Mouse (Mus musculus): ENCODE data around the gene Prim2. TPM values are rescaled to one million over a fixed set of nuclear protein-coding genes. Genes with fewer than 3 reads are reported as not detected.

The Prim2 gene
- polyA plus RNA-seq, 1 experiment = 38.4 TPM

GRCm38 (mm10) chr1:33612100-33612499, 57.5 kb downstream of the Prim2 start:
- Histone ChIP-seq H3K27me3 (ENCODE audit: control insufficient read depth, insufficient read depth, low read length, poor library complexity, severe bottlenecking) (no peaks in the 10 kb centered on the region), H3K4me1 (ENCODE audit: control insufficient read depth, insufficient read depth, low read length) (no peaks in the 10 kb centered on the region), H3K4me3 (ENCODE audit: low read depth, low read length) (no peak overlapping the region), H3K9ac (ENCODE audit: low read depth, poor library complexity, severe bottlenecking) (no peak overlapping the region), H3K9me3 (replicated peaks; ENCODE audit: control insufficient read depth, insufficient read depth, low read length, poor library complexity, severe bottlenecking) (no peaks in the 10 kb centered on the region), H3K36me3 (ENCODE audit: control insufficient read depth, insufficient read depth, low read length, poor library complexity, severe bottlenecking) (no peaks in the 10 kb centered on the region), H3K27ac (ENCODE audit: insufficient read depth, low read length) (no peak overlapping the region)
- TF ChIP-seq EP300 (IDR thresholded peaks at IDR 0.05; ENCODE audit: insufficient read depth, low read depth, low read length) (no peak), POLR2A (IDR thresholded peaks at IDR 0.05; ENCODE audit: insufficient read depth, low read length) (no peak), CTCF (IDR thresholded peaks at IDR 0.05; ENCODE audit: low read depth, low read length) (no peak)

GRCm38 (mm10) chr1:33610026-33610721, 59.4 kb downstream of the Prim2 start:
- TF ChIP-seq CTCF (IDR thresholded peaks at IDR 0.05; ENCODE audit: low read depth, low read length) (no peak), EP300 (IDR thresholded peaks at IDR 0.05; ENCODE audit: insufficient read depth, low read depth, low read length) (no peak), POLR2A (IDR thresholded peaks at IDR 0.05; ENCODE audit: insufficient read depth, low read length) (no peak)
- no peaks in the 10 kb centered on the region for H3K4me1 ChIP-seq (ENCODE audit: control insufficient read depth, insufficient read depth, low read length)
- no peak overlapping the region for H3K4me3 ChIP-seq (ENCODE audit: low read depth, low read length)
- H3K27me3 ChIP-seq (ENCODE audit: control insufficient read depth, insufficient read depth, low read length, poor library complexity, severe bottlenecking) = no peaks in the 10 kb centered on the region
- H3K9me3 ChIP-seq (replicated peaks; ENCODE audit: control insufficient read depth, insufficient read depth, low read length, poor library complexity, severe bottlenecking) = no peaks in the 10 kb centered on the region
- no peak overlapping the region; the same call in 1 of the 2 replicates for H3K27ac ChIP-seq (ENCODE audit: insufficient read depth, low read length)
- no peak overlapping the region for H3K9ac ChIP-seq (ENCODE audit: low read depth, poor library complexity, severe bottlenecking)
- no peaks in the 10 kb centered on the region for H3K36me3 ChIP-seq (ENCODE audit: control insufficient read depth, insufficient read depth, low read length, poor library complexity, severe bottlenecking)

- H3K36me3 ChIP-seq (ENCODE audit: control insufficient read depth, insufficient read depth, low read length, poor library complexity, severe bottlenecking) = no peaks in the 10 kb centered on the region
- no peaks in the 10 kb centered on the region for H3K4me1 ChIP-seq (ENCODE audit: control insufficient read depth, insufficient read depth, low read length)
- H3K4me3 ChIP-seq (ENCODE audit: low read depth, low read length) = no peak overlapping the region
- H3K9ac ChIP-seq (ENCODE audit: low read depth, poor library complexity, severe bottlenecking) = no peak overlapping the region
- no peaks in the 10 kb centered on the region for H3K27me3 ChIP-seq (ENCODE audit: control insufficient read depth, insufficient read depth, low read length, poor library complexity, severe bottlenecking)
- H3K27ac ChIP-seq (ENCODE audit: insufficient read depth, low read length) = no peak overlapping the region
- no peak for TF ChIP-seq CTCF (IDR thresholded peaks at IDR 0.05; ENCODE audit: low read depth, low read length)
- no peak for TF ChIP-seq EP300 (IDR thresholded peaks at IDR 0.05; ENCODE audit: insufficient read depth, low read depth, low read length)
- no peak for TF ChIP-seq POLR2A (IDR thresholded peaks at IDR 0.05; ENCODE audit: insufficient read depth, low read length)
- H3K9me3 ChIP-seq (replicated peaks; ENCODE audit: control insufficient read depth, insufficient read depth, low read length, poor library complexity, severe bottlenecking) = no peaks in the 10 kb centered on the region
Observed at GRCm38 (mm10) chr1:33608133-33608532, 61.5 kb downstream of the Prim2 start.

- TF ChIP-seq CTCF (IDR thresholded peaks at IDR 0.05; ENCODE audit: low read depth, low read length) (no peak), EP300 (IDR thresholded peaks at IDR 0.05; ENCODE audit: insufficient read depth, low read depth, low read length) (no peak), POLR2A (IDR thresholded peaks at IDR 0.05; ENCODE audit: insufficient read depth, low read length) (no peak)
- no peaks in the 10 kb centered on the region for H3K9me3 ChIP-seq (replicated peaks; ENCODE audit: control insufficient read depth, insufficient read depth, low read length, poor library complexity, severe bottlenecking)
- no peaks in the 10 kb centered on the region for H3K36me3 ChIP-seq (ENCODE audit: control insufficient read depth, insufficient read depth, low read length, poor library complexity, severe bottlenecking)
- no peak overlapping the region for H3K4me3 ChIP-seq (ENCODE audit: low read depth, low read length)
- H3K27ac ChIP-seq (ENCODE audit: insufficient read depth, low read length) = no peak overlapping the region
- no peaks in the 10 kb centered on the region for H3K4me1 ChIP-seq (ENCODE audit: control insufficient read depth, insufficient read depth, low read length)
- no peaks in the 10 kb centered on the region for H3K27me3 ChIP-seq (ENCODE audit: control insufficient read depth, insufficient read depth, low read length, poor library complexity, severe bottlenecking)
- H3K9ac ChIP-seq (ENCODE audit: low read depth, poor library complexity, severe bottlenecking) = no peak overlapping the region
Observed at GRCm38 (mm10) chr1:33604087-33604699, 65.4 kb downstream of the Prim2 start.

- no peak for TF ChIP-seq POLR2A (IDR thresholded peaks at IDR 0.05; ENCODE audit: insufficient read depth, low read length)
- TF ChIP-seq CTCF (IDR thresholded peaks at IDR 0.05; ENCODE audit: low read depth, low read length) = no peak
- H3K4me3 ChIP-seq (ENCODE audit: low read depth, low read length) = no peak overlapping the region
- H3K27ac ChIP-seq (ENCODE audit: insufficient read depth, low read length) = no peak overlapping the region
Observed at GRCm38 (mm10) chr1:33599698-33600097, 69.9 kb downstream of the Prim2 start.

GRCm38 (mm10) chr1:33599019-33599667, 70.5 kb downstream of the Prim2 start:
- Histone ChIP-seq H3K27me3 (ENCODE audit: control insufficient read depth, insufficient read depth, low read length, poor library complexity, severe bottlenecking) (no peaks in the 10 kb centered on the region), H3K4me1 (ENCODE audit: control insufficient read depth, insufficient read depth, low read length) (no peaks in the 10 kb centered on the region), H3K27ac (ENCODE audit: insufficient read depth, low read length) (no peak overlapping the region), H3K9me3 (replicated peaks; ENCODE audit: control insufficient read depth, insufficient read depth, low read length, poor library complexity, severe bottlenecking) (no peaks in the 10 kb centered on the region), H3K4me3 (ENCODE audit: low read depth, low read length) (no peak overlapping the region), H3K9ac (ENCODE audit: low read depth, poor library complexity, severe bottlenecking) (no peak overlapping the region), H3K36me3 (ENCODE audit: control insufficient read depth, insufficient read depth, low read length, poor library complexity, severe bottlenecking) (no peaks in the 10 kb centered on the region)
- no peak for TF ChIP-seq POLR2A (IDR thresholded peaks at IDR 0.05; ENCODE audit: insufficient read depth, low read length)

More at GRCm38 (mm10) chr1:33599698-33600097, 69.9 kb downstream of the Prim2 start:
- no peaks in the 10 kb centered on the region for H3K36me3 ChIP-seq (ENCODE audit: control insufficient read depth, insufficient read depth, low read length, poor library complexity, severe bottlenecking)
- H3K9me3 ChIP-seq (replicated peaks; ENCODE audit: control insufficient read depth, insufficient read depth, low read length, poor library complexity, severe bottlenecking) = no peaks in the 10 kb centered on the region
- H3K27me3 ChIP-seq (ENCODE audit: control insufficient read depth, insufficient read depth, low read length, poor library complexity, severe bottlenecking) = no peaks in the 10 kb centered on the region
- no peaks in the 10 kb centered on the region for H3K4me1 ChIP-seq (ENCODE audit: control insufficient read depth, insufficient read depth, low read length)
- H3K9ac ChIP-seq (ENCODE audit: low read depth, poor library complexity, severe bottlenecking) = no peak overlapping the region

All from ES-Bruce4 (cell line).